9 mouse cellular contexts compared by ENCODE assay signal in genomic region chr7:25377100-25377700, GRCm38 (mm10). TPM values are rescaled to one million over a fixed set of nuclear protein-coding genes. Genes with fewer than 3 reads are reported as not detected.
A peak's percentile ranks its signal among the peaks of the same experiment; 100 is the strongest.
DNase-seq lines count a peak whose midpoint lies in the region; ATAC-seq lines count a peak whose summit lies in the region.
"Had no signal": no experiment of that assay in that cellular context is flagged by ENCODE, and none has a peak within 500 bp of the region (broad histone marks: within the 10 kb centered on the region; RNA-seq: fewer than 3 reads in every experiment).

No protein-coding gene starts in this region.

- no peak overlapping the region for H3K27ac ChIP-seq in kidney, embryonic 16.5 days (ENCODE audit: low read length)
- no peak overlapping the region for H3K27ac ChIP-seq in hindbrain, embryonic 16.5 days (ENCODE audit: low read depth, low read length)
- no peak overlapping the region for H3K27ac ChIP-seq in neural tube, embryonic 13.5 days (replicated peaks)

- no peak overlapping the region for H3K9ac ChIP-seq in kidney, embryonic 16.5 days (replicated peaks; ENCODE audit: low read length)
- H3K9ac ChIP-seq in hindbrain, embryonic 16.5 days (ENCODE audit: low read depth, low read length) = no peak overlapping the region
- peak overlapping the region; percentile 47; the same call in 1 of the 2 replicates for H3K9ac ChIP-seq in neural tube, embryonic 13.5 days

- DNase-seq in kidney, postnatal 10 days = no peak
- DNase-seq in adrenal gland, postnatal 14 days = peak; percentile 80
- no peak for DNase-seq in c-Kit-positive CD71-positive TER-119-positive erythroid progenitor cells, embryonic 14.5 days (ENCODE audit: low spot score)
- DNase-seq in cerebellum, postnatal 36 days = no peak
- no peak for DNase-seq in testis, postnatal 10 days (ENCODE audit: low spot score)

- no peaks in the 10 kb centered on the region for H3K27me3 ChIP-seq in kidney, embryonic 16.5 days (ENCODE audit: insufficient read depth, low read length)
- no peaks in the 10 kb centered on the region; the same call in 1 of the 2 replicates for H3K27me3 ChIP-seq in hindbrain, embryonic 16.5 days (replicated peaks; ENCODE audit: control insufficient read depth, insufficient read depth, low read length)
- peaks cover 8% of the 10 kb centered on the region; the same call in 1 of the 2 replicates for H3K27me3 ChIP-seq in neural tube, embryonic 13.5 days

- H3K4me2 ChIP-seq in kidney, embryonic 16.5 days (replicated peaks; ENCODE audit: low read depth, low read length) = peak overlapping the region; percentile 55
- peak overlapping the region; percentile 49 for H3K4me2 ChIP-seq in hindbrain, embryonic 16.5 days (ENCODE audit: low read length)
- H3K4me2 ChIP-seq in neural tube, embryonic 13.5 days = peak overlapping the region; percentile 48

- H3K4me3 ChIP-seq in kidney, embryonic 16.5 days (ENCODE audit: low read length) = peak overlapping the region; percentile 43; the same call in 1 of the 2 replicates
- H3K4me3 ChIP-seq in hindbrain, embryonic 16.5 days (ENCODE audit: low read length) = peak overlapping the region; percentile 36
- peak overlapping the region; percentile 32 for H3K4me3 ChIP-seq in neural tube, embryonic 13.5 days

- peaks cover 16% of the 10 kb centered on the region for H3K4me1 ChIP-seq in kidney, embryonic 16.5 days (ENCODE audit: insufficient read depth, low read length)
- H3K4me1 ChIP-seq in hindbrain, embryonic 16.5 days (ENCODE audit: control insufficient read depth, insufficient read depth, low read depth, low read length) = peaks cover 8% of the 10 kb centered on the region
- peaks cover 19% of the 10 kb centered on the region for H3K4me1 ChIP-seq in neural tube, embryonic 13.5 days (replicated peaks)

- H3K36me3 ChIP-seq in kidney, embryonic 16.5 days (ENCODE audit: insufficient read depth, low read length) = no peaks in the 10 kb centered on the region
- no peaks in the 10 kb centered on the region; the same call in none of the 2 replicates for H3K36me3 ChIP-seq in hindbrain, embryonic 16.5 days (ENCODE audit: control insufficient read depth, insufficient read depth, low read length)
- peaks cover 17% of the 10 kb centered on the region for H3K36me3 ChIP-seq in neural tube, embryonic 13.5 days

- H3K9me3 ChIP-seq in kidney, embryonic 16.5 days (ENCODE audit: low read length) = no peaks in the 10 kb centered on the region
- H3K9me3 ChIP-seq in hindbrain, embryonic 16.5 days (ENCODE audit: control insufficient read depth, low read length) = no peaks in the 10 kb centered on the region
- H3K9me3 ChIP-seq in neural tube, embryonic 13.5 days = no peaks in the 10 kb centered on the region

- ATAC-seq in kidney, embryonic 16.5 days (ENCODE audit: low FRiP score, low TSS enrichment) = no peak
- ATAC-seq in hindbrain, embryonic 16.5 days = peak; percentile 7
- peak; percentile 20; the same call in 1 of the 2 replicates for ATAC-seq in neural tube, embryonic 13.5 days (ENCODE audit: low read depth)

- WGBS in kidney, embryonic 16.5 days = 44% methylated on average over 8 of the region's 8 CpGs
- WGBS in hindbrain, embryonic 16.5 days = 33% methylated on average over 8 of the region's 8 CpGs
- WGBS in neural tube, embryonic 13.5 days = 44% methylated on average over 8 of the region's 8 CpGs

RNA-seq across cellular contexts. Expression of gene Cnfn, which starts 7.7 kb away (rescaled TPM):
- polyA plus RNA-seq in kidney, embryonic 16.5 days (2015; fragmentation: Nextera tagmentation; extraction: Ambion mirVana) = 1.4 TPM in 1 of 2 replicates, not detected in the other
- total RNA-seq in adrenal gland, postnatal 14 days (2021) = not detected in 2 replicates
- 0.54 and 0.90 TPM in 2 replicates for polyA plus RNA-seq in hindbrain, embryonic 16.5 days (2015; fragmentation: Nextera tagmentation; extraction: Ambion mirVana)
- not detected in 2 replicates for polyA plus RNA-seq in neural tube, embryonic 13.5 days (2015; fragmentation: Nextera tagmentation; extraction: Ambion mirVana)
- total RNA-seq: common myeloid progenitor, adult 5-6 weeks had no signal

RNA-seq across cellular contexts. Expression of gene Lipe, which starts 21.3 kb away (rescaled TPM):
- 11.2 and 11.9 TPM in 2 replicates for polyA plus RNA-seq in kidney, embryonic 16.5 days (2015; fragmentation: Nextera tagmentation; extraction: Ambion mirVana)
- 400 and 439 TPM in 2 replicates for total RNA-seq in adrenal gland, postnatal 14 days (2021)
- polyA plus RNA-seq in hindbrain, embryonic 16.5 days (2015; fragmentation: Nextera tagmentation; extraction: Ambion mirVana) = 12.4 TPM in 2 replicates
- 9.9 and 11.4 TPM in 2 replicates for polyA plus RNA-seq in neural tube, embryonic 13.5 days (2015; fragmentation: Nextera tagmentation; extraction: Ambion mirVana)

RNA-seq across cellular contexts. Expression of gene Cxcl17, which starts 35.5 kb away (rescaled TPM):
- 0.65 and 1.0 TPM in 2 replicates for polyA plus RNA-seq in kidney, embryonic 16.5 days (2015; fragmentation: Nextera tagmentation; extraction: Ambion mirVana)
- 0.53 TPM in 1 of 2 replicates, not detected in the other for total RNA-seq in adrenal gland, postnatal 14 days (2021)
- 0.65 and 1.1 TPM in 2 replicates for polyA plus RNA-seq in hindbrain, embryonic 16.5 days (2015; fragmentation: Nextera tagmentation; extraction: Ambion mirVana)
- 0.41 and 0.63 TPM in 2 replicates for polyA plus RNA-seq in neural tube, embryonic 13.5 days (2015; fragmentation: Nextera tagmentation; extraction: Ambion mirVana)
- total RNA-seq: common myeloid progenitor, adult 5-6 weeks had no signal
